Mouse (Mus musculus): ENCODE data around the gene Ndufv1.
A peak's percentile ranks its signal among the peaks of the same experiment; 100 is the strongest.
"Not testable (repeated sequence)": the region's sequence is repeated elsewhere in the genome, so short reads cannot be mapped to it uniquely, and the experiment has no call there.

Gene Ndufv1

DNA sequence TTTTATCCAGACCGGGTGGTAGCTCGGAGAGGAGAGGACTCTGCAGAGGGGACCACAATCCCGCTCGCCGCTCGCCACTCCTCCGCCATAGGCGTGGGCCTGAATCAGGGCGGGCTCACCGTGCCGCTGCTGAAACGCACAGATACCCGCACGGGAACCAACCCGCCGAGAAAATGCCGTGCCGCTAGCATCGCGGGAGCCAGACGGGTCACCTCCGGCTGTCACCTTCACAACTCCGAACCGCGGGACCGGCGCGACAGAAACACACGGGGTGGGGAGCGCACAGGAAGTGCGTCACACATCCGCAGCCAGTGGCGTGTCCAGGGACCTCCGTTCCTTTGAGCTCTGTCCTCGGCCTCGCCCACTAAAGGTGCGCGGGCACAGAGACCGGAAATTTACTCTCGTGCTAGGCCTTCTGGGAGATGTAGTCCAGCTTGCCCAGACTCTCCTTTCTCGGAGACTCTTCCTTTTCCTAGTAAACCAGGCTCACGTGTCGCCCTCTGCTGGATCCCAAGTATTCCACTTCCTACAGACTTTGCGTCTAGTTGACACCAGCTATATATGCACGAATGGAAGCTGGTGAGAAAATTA lies at the start of gene Ndufv1:
Gene Ndufv1, minus strand, starts transcription at position 375 of the 591 bp plus-strand sequence.
- DNase-seq (ENCODE audit: low spot score in 2 of 2) = peak; percentile 98 to 99

- DNase-seq (ENCODE audit: low spot score in 2 of 2) = no peak
These were observed 48.4 kb upstream of the Ndufv1 start for GRCm38 (mm10) chr19:4060899-4061465.

- not testable (repeated sequence) for DNase-seq (ENCODE audit: low spot score in 2 of 2)
These were observed 47.7 kb upstream of the Ndufv1 start for GRCm38 (mm10) chr19:4060044-4060898.

- DNase-seq (ENCODE audit: low spot score in 2 of 2) = no peak
These were observed 46.6 kb upstream of the Ndufv1 start, which contains the start of gene Gstp3 for GRCm38 (mm10) chr19:4059069-4059740. Gene Gstp3 (minus strand): TSS chr19:4059569.

GRCm38 (mm10) chr19:4058581-4058980 lies 46.0 kb upstream of the Ndufv1 start:
- DNase-seq (ENCODE audit: low spot score in 2 of 2) = no peak

- DNase-seq (ENCODE audit: low spot score in 2 of 2) = no peak
These were observed 45.4 kb upstream of the Ndufv1 start for GRCm38 (mm10) chr19:4057962-4058361.

GRCm38 (mm10) chr19:4057389-4057788 lies 44.8 kb upstream of the Ndufv1 start:
- no peak for DNase-seq (ENCODE audit: low spot score in 2 of 2)

- DNase-seq (ENCODE audit: low spot score in 2 of 2) = no peak
These were observed 44.1 kb upstream of the Ndufv1 start for GRCm38 (mm10) chr19:4056727-4057126.

- no peak for DNase-seq (ENCODE audit: low spot score in 2 of 2)
These were observed 43.5 kb upstream of the Ndufv1 start for GRCm38 (mm10) chr19:4055947-4056693.

DNA sequence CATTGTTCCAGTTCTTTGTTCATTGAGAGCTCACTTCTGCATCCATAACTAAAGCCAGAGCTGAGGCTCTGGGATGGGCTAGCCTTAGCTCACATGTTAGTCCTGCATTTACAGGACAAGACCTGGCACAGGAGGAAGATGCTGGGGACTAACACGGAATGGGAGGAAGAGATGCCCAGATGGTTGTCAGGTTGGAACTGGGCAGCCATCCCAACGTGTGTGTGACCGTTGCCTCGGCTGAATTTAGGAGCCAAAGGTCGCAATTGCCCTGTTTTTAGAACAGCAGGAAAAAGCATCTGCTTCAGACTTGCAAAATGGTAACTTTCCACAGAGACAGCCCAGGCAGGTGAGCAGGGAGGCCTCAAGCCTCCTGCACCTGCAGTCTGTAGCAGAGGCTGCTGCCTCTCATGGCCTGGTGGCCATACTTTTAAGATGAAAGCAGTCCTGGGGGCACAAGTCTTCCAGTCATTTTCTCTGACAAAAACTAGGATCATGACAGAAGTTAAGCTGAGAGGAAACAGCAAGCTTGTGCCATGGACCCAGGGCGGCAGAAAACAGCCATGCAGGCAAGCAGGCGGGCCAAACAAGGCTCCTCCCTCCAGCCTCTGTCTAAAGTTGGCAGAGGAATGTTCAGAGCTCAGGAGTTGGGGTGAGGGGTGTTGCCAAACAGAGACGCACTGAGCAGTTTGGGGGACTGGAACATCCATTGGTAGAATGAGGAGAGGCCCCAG lies 42.8 kb upstream of the Ndufv1 start:
- DNase-seq (ENCODE audit: low spot score in 2 of 2) = no peak

DNA sequence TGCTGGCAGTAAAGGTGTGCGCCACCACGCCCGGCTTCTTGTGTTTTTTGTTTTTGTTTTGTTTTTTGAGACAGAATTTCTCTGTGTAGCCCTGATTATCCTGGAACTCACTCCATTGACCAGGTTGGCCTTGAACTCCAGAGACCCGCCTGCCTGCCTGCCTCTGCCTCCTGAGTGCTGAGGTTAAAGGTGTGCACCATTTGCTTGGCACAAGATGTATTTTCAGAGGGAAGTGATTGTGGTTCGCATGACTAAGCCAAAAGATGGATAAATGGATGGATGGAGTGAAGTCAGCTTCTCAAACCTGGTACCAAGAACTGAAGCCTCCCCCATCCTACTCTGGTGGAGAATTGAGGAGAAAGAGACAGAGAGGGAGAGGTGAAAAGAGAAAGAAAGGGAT lies 42.0 kb upstream of the Ndufv1 start:
- no peak for DNase-seq (ENCODE audit: low spot score in 2 of 2)

GRCm38 (mm10) chr19:4052516-4053030 lies 40.0 kb upstream of the Ndufv1 start:
- no peak for DNase-seq (ENCODE audit: low spot score in 2 of 2)

DNA sequence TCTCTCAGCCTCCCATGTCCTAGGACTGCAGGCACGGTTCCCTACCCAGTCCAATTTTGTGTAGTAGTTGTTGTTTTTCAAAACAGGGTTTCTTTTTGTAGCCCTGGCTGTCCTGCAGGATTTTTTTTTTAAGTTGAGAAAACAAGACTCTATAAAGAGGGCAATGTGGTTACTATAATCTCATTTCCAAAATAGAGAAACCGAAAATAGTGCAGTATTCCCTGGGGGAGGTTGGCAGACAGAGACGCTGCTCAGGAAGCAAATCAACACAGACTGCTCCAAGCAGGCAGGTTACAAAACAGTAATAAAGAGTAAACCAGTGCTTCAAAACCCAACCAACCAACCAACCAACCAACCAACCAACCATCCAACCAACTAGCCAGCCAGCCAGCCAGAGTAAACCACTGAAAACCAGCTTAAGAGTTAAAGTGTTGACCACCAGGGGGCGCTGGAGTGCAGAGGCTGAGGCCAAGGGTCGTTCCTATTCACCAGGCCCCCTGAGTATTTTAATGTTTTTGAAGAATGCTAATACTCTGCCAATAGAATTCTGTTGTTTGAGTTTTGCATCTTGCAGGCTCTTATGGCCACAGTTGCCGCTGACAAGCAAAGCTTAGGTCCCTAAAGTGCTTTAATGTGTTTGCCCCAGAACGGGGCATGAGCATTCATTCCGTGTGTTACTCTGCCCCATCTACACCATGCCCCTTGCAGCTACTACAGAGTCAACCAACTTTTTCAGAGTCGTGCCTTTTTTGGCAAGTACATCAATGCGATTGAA lies 39.3 kb upstream of the Ndufv1 start:
- peak in 1 of 2 experiments; percentile 32 for DNase-seq (ENCODE audit: low spot score in 2 of 2)

- DNase-seq (ENCODE audit: low spot score in 2 of 2) = no peak
These were observed 38.4 kb upstream of the Ndufv1 start for GRCm38 (mm10) chr19:4051016-4051415.

DNA sequence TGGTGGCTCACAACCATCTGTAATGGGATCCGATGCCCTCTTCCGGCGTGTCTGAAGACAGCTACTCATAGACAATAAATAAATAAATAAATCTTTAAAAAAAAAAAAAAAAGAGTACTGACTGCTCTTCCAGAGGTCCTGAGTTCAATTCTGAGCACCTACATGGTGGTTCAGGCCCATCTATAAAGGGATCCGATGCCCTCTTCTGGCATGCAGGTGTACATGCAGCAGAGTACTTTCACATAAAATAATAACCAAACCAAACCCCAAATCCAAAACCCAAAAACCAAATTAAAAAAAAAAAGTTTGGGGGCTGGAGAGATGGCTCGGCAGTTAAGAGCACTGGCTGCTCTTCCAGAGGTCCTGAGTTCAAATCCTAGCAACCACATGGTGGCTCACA lies 36.5 kb upstream of the Ndufv1 start:
- not testable (repeated sequence) for DNase-seq (ENCODE audit: low spot score in 2 of 2)

DNA sequence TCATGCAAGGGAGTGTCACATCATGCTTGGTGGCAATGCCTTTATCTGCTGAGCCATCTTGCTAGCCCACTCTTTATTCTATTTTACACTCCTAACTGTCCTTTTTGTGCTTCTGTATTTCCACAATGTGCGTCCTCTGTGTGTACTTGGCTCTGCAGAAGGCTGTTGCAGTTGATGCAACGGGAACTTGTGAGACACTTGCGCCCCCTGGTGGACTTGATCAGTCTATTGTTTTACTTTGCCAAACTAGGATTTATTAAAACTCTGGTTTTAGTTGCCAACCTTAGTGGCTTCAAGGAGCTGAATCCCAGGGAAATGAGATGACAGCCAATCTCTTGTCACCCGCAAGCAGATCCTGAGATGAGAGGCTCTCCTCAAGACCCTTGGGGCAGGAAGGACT lies 35.3 kb upstream of the Ndufv1 start:
- peak in 1 of 2 experiments; percentile 74 for DNase-seq (ENCODE audit: low spot score in 2 of 2)

DNA sequence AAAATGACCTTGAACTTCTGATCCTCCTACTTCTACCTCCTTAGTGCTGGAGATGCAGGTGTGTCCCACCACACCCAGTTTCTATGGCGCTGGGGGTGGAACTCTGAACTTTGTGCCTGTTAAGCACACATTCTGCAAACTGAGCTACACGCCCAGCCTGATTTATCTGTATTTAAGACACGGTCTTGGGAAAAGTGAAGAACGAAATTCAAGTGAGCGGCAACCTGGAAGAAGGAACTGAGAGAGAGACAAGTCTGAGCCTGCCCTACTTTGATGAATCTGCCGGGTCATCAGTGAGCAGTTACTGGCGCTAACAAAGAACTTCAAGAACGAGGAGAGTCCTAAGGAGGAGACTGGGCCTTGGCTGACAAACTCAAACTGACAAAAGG lies 34.3 kb upstream of the Ndufv1 start:
- no peak for DNase-seq (ENCODE audit: low spot score in 2 of 2)

- peak; percentile 78 to 90 for DNase-seq (ENCODE audit: low spot score in 2 of 2)
These were observed 33.6 kb upstream of the Ndufv1 start, which contains the start of gene Gstp2 for GRCm38 (mm10) chr19:4045966-4046865. Gene Gstp2 (minus strand): TSS chr19:4046023.

DNA sequence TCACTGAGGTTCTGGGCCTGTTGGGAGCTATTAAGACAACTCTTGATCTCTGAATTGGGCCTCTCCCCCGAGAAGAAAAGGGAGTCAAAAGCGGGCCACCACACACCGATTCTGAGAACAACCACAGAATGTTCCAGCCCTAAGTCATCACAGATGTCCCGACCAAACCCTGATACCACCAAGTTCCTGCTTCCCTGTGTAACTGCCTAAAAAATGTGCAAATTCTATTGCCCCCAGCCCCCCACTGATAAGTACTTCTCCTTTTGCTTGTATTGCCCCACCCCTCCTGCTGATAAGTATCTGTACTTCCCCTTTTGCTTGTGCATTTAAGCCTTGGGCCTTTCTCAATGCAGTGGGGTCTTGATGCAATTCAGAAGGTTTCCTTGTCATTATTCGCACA lies 31.5 kb upstream of the Ndufv1 start:
- DNase-seq (ENCODE audit: low spot score in 2 of 2) = not testable (repeated sequence)

All from left cerebral cortex, adult 9 months (tissue).